Mouse (Mus musculus) erythroblast, embryonic 14.5 days (primary cell): Measurements from ENCODE around the gene Ccdc57.

Experiments
- GATA1 ChIP-seq: IDR thresholded peaks from 2 replicates; pipeline ENCODE4 v1.6.1; 2012; ENCODE audit warnings: low read length, inconsistent platforms, mixed read lengths
- TAL1 ChIP-seq: IDR thresholded peaks from 3 replicates; pipeline ENCODE4 v1.6.1; 2012; ENCODE audit warnings: low read length, inconsistent platforms, mixed read lengths

DNA sequence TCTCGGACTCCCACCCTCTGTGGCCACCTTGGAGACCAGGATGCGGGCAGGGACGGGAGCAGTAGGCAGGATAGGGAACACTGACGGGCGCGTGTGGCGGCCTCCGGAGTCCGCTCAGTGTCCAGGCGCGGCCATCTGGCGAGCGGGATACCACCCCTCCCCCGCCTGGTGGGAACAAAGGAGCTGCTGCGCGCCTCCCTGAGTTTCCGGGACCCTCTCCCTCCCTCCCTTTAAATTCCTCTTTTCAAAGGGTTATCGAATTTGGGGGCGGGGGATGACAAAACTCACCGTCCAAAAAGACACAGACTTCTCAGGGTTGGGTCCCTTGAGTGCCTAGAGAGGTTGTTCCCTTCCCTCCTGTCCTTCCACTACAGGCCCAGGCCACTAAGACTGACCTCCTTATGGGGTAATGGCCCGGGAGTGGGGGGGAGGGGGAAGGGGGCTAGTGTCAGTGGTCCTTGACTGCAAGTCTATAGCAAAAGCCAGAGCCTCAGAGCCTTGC, 107.8 kb downstream of the Ccdc57 start:
- TF ChIP-seq GATA1, result no peak
- no peak for TF ChIP-seq TAL1
